Mouse (Mus musculus): ENCODE data around the gene Fars2. TPM values are rescaled to one million over a fixed set of nuclear protein-coding genes. Genes with fewer than 3 reads are reported as not detected.

Gene Fars2
- polyA plus RNA-seq, 1 experiment from 2014 or later = 26.5 TPM

GRCm38 (mm10) chr13:36707088-36707690 lies 590.0 kb downstream of the Fars2 start:
- no peak overlapping the region for H3K27ac ChIP-seq
- no peak overlapping the region for H3K4me3 ChIP-seq
- no peaks in the 10 kb centered on the region for H3K9me3 ChIP-seq
- 79% methylated on average over 3 of the region's 3 CpGs for WGBS
- no peaks in the 10 kb centered on the region for H3K4me1 ChIP-seq
- no peaks in the 10 kb centered on the region for H3K36me3 ChIP-seq (replicated peaks)
- no peak for DNase-seq (ENCODE audit: extremely low spot score, low spot score)
- no peaks in the 10 kb centered on the region for H3K27me3 ChIP-seq (ENCODE audit: poor library complexity, severe bottlenecking)

DNA sequence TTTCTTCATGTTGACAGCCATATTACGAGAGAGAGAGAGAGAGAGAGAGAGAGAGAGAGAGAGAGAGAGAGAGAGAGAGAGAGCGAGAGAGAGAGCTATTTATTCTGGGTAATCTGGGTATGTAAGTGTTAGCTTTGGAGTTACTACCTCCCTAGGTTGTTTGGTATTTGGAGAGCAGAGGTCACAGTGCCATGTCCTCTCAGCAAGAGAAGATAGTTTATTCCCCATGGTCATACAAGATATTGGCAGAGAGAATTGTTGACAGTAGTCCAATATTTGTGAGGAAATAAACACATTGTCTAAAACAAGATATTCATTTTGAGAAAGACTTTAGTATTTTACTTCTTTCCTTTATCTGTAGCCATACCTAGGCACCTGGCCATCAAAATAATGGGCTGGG lies 596.9 kb downstream of the Fars2 start:
- Histone ChIP-seq H3K4me3 (no peak overlapping the region), H3K9me3 (no peaks in the 10 kb centered on the region), H3K27ac (no peak overlapping the region), H3K4me1 (no peaks in the 10 kb centered on the region), H3K36me3 (replicated peaks) (no peaks in the 10 kb centered on the region), H3K27me3 (ENCODE audit: poor library complexity, severe bottlenecking) (no peaks in the 10 kb centered on the region)
- DNase-seq (ENCODE audit: extremely low spot score, low spot score) = no peak
- 77% methylated on average over 2 of the region's 2 CpGs for WGBS

GRCm38 (mm10) chr13:36716708-36717107 lies 599.5 kb downstream of the Fars2 start:
- Histone ChIP-seq H3K4me1 (no peaks in the 10 kb centered on the region), H3K27ac (no peak overlapping the region), H3K4me3 (no peak overlapping the region), H3K27me3 (ENCODE audit: poor library complexity, severe bottlenecking) (peaks cover 20% of the 10 kb centered on the region), H3K36me3 (replicated peaks) (no peaks in the 10 kb centered on the region), H3K9me3 (no peaks in the 10 kb centered on the region)
- DNase-seq (ENCODE audit: extremely low spot score, low spot score) = no peak
- WGBS = 51% methylated on average over 2 of the region's 2 CpGs

DNA sequence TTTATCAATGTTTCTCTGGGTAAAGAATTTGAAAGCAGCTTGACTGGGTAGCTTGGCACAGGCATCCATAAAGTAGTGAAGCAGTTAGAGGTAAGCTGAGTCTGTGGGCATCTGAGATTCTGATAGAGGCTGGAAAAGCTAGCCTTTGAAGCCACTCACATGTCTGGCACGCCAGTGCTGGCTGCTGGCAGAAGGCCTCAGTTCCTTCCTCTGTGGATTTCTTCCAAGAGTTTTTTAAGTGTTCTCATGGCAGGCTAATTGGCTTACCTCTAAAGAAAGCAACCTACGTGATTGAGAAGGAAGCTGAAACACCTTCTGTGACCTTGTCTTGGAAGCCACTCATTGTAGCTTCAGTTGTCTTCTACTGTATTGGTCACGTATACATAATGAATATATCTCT lies 600.2 kb downstream of the Fars2 start:
- WGBS = 77% methylated on average over 3 of the region's 3 CpGs
- H3K4me3 ChIP-seq = no peak overlapping the region
- no peak for DNase-seq (ENCODE audit: extremely low spot score, low spot score)

GRCm38 (mm10) chr13:36720297-36721017 lies 603.2 kb downstream of the Fars2 start:
- Histone ChIP-seq H3K9me3 (no peaks in the 10 kb centered on the region), H3K36me3 (replicated peaks) (no peaks in the 10 kb centered on the region), H3K4me3 (no peak overlapping the region), H3K4me1 (peaks cover 29% of the 10 kb centered on the region), H3K27me3 (ENCODE audit: poor library complexity, severe bottlenecking) (peaks cover 57% of the 10 kb centered on the region), H3K27ac (no peak overlapping the region)
- WGBS = 93% methylated on average over 5 of the region's 5 CpGs
- no peak for DNase-seq (ENCODE audit: extremely low spot score, low spot score)

More for the DNA sequence above, 600.2 kb downstream of the Fars2 start:
- no peaks in the 10 kb centered on the region for H3K9me3 ChIP-seq
- H3K36me3 ChIP-seq (replicated peaks) = no peaks in the 10 kb centered on the region
- no peak overlapping the region for H3K27ac ChIP-seq
- H3K27me3 ChIP-seq (ENCODE audit: poor library complexity, severe bottlenecking) = peaks cover 26% of the 10 kb centered on the region
- 0 out of 2 replicates have a peak, but pooled peaks cover under 1% of the 10 kb centered on the region for H3K4me1 ChIP-seq

DNA sequence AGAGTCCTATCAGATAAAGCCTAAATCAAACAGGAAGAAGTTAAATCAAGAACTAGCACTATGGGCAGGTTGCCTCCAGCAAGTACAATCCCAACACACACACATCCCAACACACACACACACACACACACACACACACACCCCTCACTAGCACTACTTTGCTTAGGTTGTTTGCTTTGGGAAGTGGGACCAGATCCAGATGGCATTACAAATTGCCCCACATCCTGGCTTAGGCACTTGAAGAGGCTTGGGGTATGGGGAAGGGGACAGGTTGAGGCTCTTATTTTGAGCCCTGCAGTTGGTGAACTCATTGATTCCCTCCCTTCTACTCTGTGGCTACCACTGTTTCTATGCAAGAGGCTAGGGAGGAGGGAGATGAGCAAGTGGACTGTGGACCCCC lies 605.1 kb downstream of the Fars2 start:
- Histone ChIP-seq H3K4me1 (peaks cover 45% of the 10 kb centered on the region), H3K9me3 (no peaks in the 10 kb centered on the region), H3K27me3 (ENCODE audit: poor library complexity, severe bottlenecking) (peaks cover 76% of the 10 kb centered on the region), H3K36me3 (replicated peaks) (no peaks in the 10 kb centered on the region), H3K4me3 (no peak overlapping the region), H3K27ac (no peak overlapping the region)
- DNase-seq (ENCODE audit: extremely low spot score, low spot score) = no peak

- peak overlapping the region; percentile 42 for H3K4me3 ChIP-seq
- WGBS = 1% methylated on average over 15 of the region's 15 CpGs
- H3K36me3 ChIP-seq (replicated peaks) = no peaks in the 10 kb centered on the region
- H3K4me1 ChIP-seq = peaks cover 53% of the 10 kb centered on the region
- no peak overlapping the region for H3K27ac ChIP-seq
- peak; percentile 25 for DNase-seq (ENCODE audit: extremely low spot score, low spot score)
- H3K9me3 ChIP-seq = no peaks in the 10 kb centered on the region
- peaks cover 91% of the 10 kb centered on the region for H3K27me3 ChIP-seq (ENCODE audit: poor library complexity, severe bottlenecking)
Measured at GRCm38 (mm10) chr13:36723726-36724300, 606.6 kb downstream of the Fars2 start.

GRCm38 (mm10) chr13:36724533-36725470 lies 607.6 kb downstream of the Fars2 start:
- peak; percentile 62 for DNase-seq (ENCODE audit: extremely low spot score, low spot score)
- Histone ChIP-seq H3K4me3 (peak overlapping the region; percentile 42), H3K9me3 (no peaks in the 10 kb centered on the region), H3K27me3 (ENCODE audit: poor library complexity, severe bottlenecking) (peaks cover 97% of the 10 kb centered on the region), H3K36me3 (replicated peaks) (no peaks in the 10 kb centered on the region), H3K4me1 (peaks cover 55% of the 10 kb centered on the region), H3K27ac (peak overlapping the region; percentile 62)
- under 1% methylated on average over 40 of the region's 40 CpGs for WGBS

DNA sequence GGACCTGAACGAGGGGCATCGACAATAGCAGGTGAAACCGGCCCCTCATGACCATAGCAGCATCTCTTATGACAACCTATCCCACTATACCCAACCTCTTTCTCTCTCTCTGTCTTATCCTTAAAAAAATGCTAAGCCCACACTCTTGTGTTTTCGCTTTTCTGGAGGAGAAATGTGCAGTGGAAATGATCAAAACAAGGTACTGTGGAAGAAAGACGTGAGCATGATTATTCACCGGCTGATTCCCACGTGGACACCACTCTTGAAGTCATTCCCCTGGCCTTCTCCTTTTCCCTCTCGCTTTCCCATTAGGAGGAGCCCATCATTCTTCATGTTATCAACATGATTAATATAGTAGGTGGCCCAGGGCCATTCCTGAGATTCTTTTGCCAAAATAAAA lies 608.7 kb downstream of the Fars2 start:
- Histone ChIP-seq H3K4me1 (peaks cover 61% of the 10 kb centered on the region), H3K27ac (no peak overlapping the region), H3K4me3 (peak overlapping the region; percentile 54; the same call in 1 of the 2 replicates), H3K9me3 (no peaks in the 10 kb centered on the region), H3K27me3 (ENCODE audit: poor library complexity, severe bottlenecking) (peaks cover 100% of the 10 kb centered on the region), H3K36me3 (replicated peaks) (no peaks in the 10 kb centered on the region)
- WGBS = 1% methylated on average over 8 of the region's 8 CpGs
- no peak for DNase-seq (ENCODE audit: extremely low spot score, low spot score)

DNA sequence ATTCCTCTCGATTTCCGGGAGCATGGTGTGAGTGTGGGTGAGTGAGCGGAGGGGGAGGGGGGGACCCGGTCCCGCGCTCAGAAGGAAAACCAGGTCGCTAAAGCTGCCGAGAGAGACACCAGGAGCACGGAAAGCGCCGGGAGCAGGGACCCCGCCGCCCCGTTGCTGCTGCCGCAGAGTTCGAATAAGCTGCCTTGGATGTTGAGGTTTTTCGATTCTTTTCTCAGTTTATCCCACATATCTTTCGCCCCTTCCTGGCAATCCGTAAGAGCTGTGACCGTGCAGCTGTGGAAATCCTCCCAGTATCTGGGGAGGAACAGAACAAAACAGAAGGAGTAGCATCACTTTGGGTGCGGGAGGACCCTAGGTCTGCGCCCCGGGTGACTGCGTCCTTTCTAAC lies 609.3 kb downstream of the Fars2 start:
- peak overlapping the region; percentile 82 for H3K27ac ChIP-seq

GRCm38 (mm10) chr13:36726951-36727778 lies 610.0 kb downstream of the Fars2 start:
- Histone ChIP-seq H3K4me1 (peaks cover 74% of the 10 kb centered on the region), H3K36me3 (replicated peaks) (no peaks in the 10 kb centered on the region), H3K9me3 (no peaks in the 10 kb centered on the region), H3K4me3 (peak overlapping the region; percentile 54), H3K27ac (peak overlapping the region; percentile 82), H3K27me3 (ENCODE audit: poor library complexity, severe bottlenecking) (peaks cover 100% of the 10 kb centered on the region)
- WGBS = under 1% methylated on average over 34 of the region's 34 CpGs
- peak; percentile 64 for DNase-seq (ENCODE audit: extremely low spot score, low spot score)

More for the DNA sequence above, 609.3 kb downstream of the Fars2 start:
- no peaks in the 10 kb centered on the region for H3K36me3 ChIP-seq (replicated peaks)
- H3K4me3 ChIP-seq = peak overlapping the region; percentile 54
- no peak for DNase-seq (ENCODE audit: extremely low spot score, low spot score)
- peaks cover 100% of the 10 kb centered on the region for H3K27me3 ChIP-seq (ENCODE audit: poor library complexity, severe bottlenecking)
- WGBS = under 1% methylated on average over 24 of the region's 24 CpGs
- peaks cover 68% of the 10 kb centered on the region for H3K4me1 ChIP-seq
- H3K9me3 ChIP-seq = no peaks in the 10 kb centered on the region
